Mouse (Mus musculus): ENCODE results near the gene Eps8.

GRCm38 (mm10) chr6:137548613-137549012, 106.1 kb downstream of the Eps8 start:
- TF ChIP-seq CTCF (IDR thresholded peaks at IDR 0.05; ENCODE audit: extremely low read depth, insufficient read depth, low read length) = no peak
- TF ChIP-seq POLR2A (IDR thresholded peaks at IDR 0.05; ENCODE audit: extremely low read depth, insufficient read depth, low read length) = no peak

All from cortical plate, adult 2 months (tissue).